Mouse (Mus musculus) brain, embryonic 14.5 days (tissue): ENCODE data around the gene Atg13.

ENCODE experiments used
- CTCF ChIP-seq: fragments of 200-500 bp; IDR thresholded peaks from 2 replicates; pipeline ENCODE4 v1.5.1; 2012; ENCODE audit warnings: inconsistent platforms, mild to moderate bottlenecking, moderate library complexity, borderline replicate concordance; ENCODE audit not compliant: insufficient read depth, insufficient read length; ENCODE audit errors: extremely low read depth
- POLR2A ChIP-seq: fragments of 200-500 bp; IDR thresholded peaks from 2 replicates; pipeline ENCODE4 v1.6.1; 2012; ENCODE audit warnings: mild to moderate bottlenecking, inconsistent platforms, borderline replicate concordance; ENCODE audit not compliant: poor library complexity, insufficient read depth, insufficient read length, severe bottlenecking; ENCODE audit errors: extremely low read depth

- TF ChIP-seq POLR2A (no peak), CTCF (no peak)
These were observed 78.5 kb downstream of the Atg13 start for GRCm38 (mm10) chr2:91631826-91632225.
